Mouse (Mus musculus) liver, embryonic 13.5 days (tissue): ENCODE measurements around the gene Iqschfp. TPM values are rescaled to one million over a fixed set of nuclear protein-coding genes. Genes with fewer than 3 reads are reported as not detected.

Experiments
- ATAC-seq: fragments of 200-750 bp; cut with Nextera tagmentation; 2 replicates; pipeline ENCODE4 v1.8.0; 2017; ENCODE audit warnings: low read depth, mild to moderate bottlenecking, moderate number of reproducible peaks, moderate library complexity
- DNase-seq: peaks from one replicate; pipeline ENCODE4 v3.0.0; 2022
- H3K27ac ChIP-seq: fragments of 300-500 bp; sonication (generic); 2 replicates; pipeline ENCODE4 v1.5.1; 2015; ENCODE audit warnings: moderate library complexity, mild to moderate bottlenecking, inconsistent platforms
- H3K27me3 ChIP-seq: fragments of 300-500 bp; sonication (generic); 2 replicates; pipeline ENCODE4 v1.6.1; 2015; ENCODE audit warnings: mild to moderate bottlenecking, inconsistent platforms
- H3K36me3 ChIP-seq: fragments of 300-500 bp; sonication (generic); 2 replicates; pipeline ENCODE4 v1.6.1; 2015; ENCODE audit warnings: mild to moderate bottlenecking, inconsistent platforms
- H3K4me1 ChIP-seq: fragments of 300-500 bp; sonication (generic); replicated peaks from 2 replicates; pipeline ENCODE4 v1.6.1; 2015; ENCODE audit warnings: inconsistent platforms
- H3K4me2 ChIP-seq: fragments of 300-500 bp; sonication (generic); 2 replicates; pipeline ENCODE4 v1.6.1; 2015; ENCODE audit warnings: inconsistent platforms, mild to moderate bottlenecking, moderate library complexity
- H3K4me3 ChIP-seq: fragments of 300-500 bp; sonication (generic); replicated peaks from 2 replicates; pipeline ENCODE4 v1.5.1; 2015; ENCODE audit warnings: mild to moderate bottlenecking, inconsistent platforms
- H3K9ac ChIP-seq: fragments of 300-500 bp; sonication (generic); 2 replicates; pipeline ENCODE4 v1.6.1; 2015; ENCODE audit warnings: mild to moderate bottlenecking, inconsistent platforms
- H3K9me3 ChIP-seq: fragments of 300-500 bp; sonication (generic); replicated peaks from 2 replicates; pipeline ENCODE4 v1.6.1; 2016; ENCODE audit warnings: inconsistent platforms
- WGBS: fragments of 180-500 bp; shearing (Covaris S2); methylation state at CpG from one replicate; pipeline ENCODE4 v1.1.7; 2015; ENCODE audit not compliant: insufficient replicate concordance; 5-methylcytosine and 5-hydroxymethylcytosine counted together
- polyA plus RNA-seq: library from polyadenylated mRNA; unstranded; fragments of >200 nt; fragmentation: Nextera tagmentation; extraction: Ambion mirVana; gene quantifications from 2 replicates; pipeline ENCODE4 v1.2.1, GENCODE M21; 2015

Iqschfp gene
- polyA plus RNA-seq, 1 experiment from 2014 or later, result not detected

- Histone ChIP-seq H3K4me3 (no peak overlapping the region), H3K27ac (no peak overlapping the region), H3K9me3 (no peaks in the 10 kb centered on the region), H3K36me3 (no peaks in the 10 kb centered on the region), H3K27me3 (no peaks in the 10 kb centered on the region), H3K4me1 (peaks cover 5% of the 10 kb centered on the region; the same call in 1 of the 2 replicates), H3K4me2 (no peak overlapping the region), H3K9ac (no peak overlapping the region)
- WGBS, result 81% methylated on average over 4 of the region's 4 CpGs
- DNase-seq (no peak), ATAC-seq (no peak)
Measured at GRCm38 (mm10) chr3:68596938-68597337, 704.9 kb downstream of the Iqschfp start.

DNA sequence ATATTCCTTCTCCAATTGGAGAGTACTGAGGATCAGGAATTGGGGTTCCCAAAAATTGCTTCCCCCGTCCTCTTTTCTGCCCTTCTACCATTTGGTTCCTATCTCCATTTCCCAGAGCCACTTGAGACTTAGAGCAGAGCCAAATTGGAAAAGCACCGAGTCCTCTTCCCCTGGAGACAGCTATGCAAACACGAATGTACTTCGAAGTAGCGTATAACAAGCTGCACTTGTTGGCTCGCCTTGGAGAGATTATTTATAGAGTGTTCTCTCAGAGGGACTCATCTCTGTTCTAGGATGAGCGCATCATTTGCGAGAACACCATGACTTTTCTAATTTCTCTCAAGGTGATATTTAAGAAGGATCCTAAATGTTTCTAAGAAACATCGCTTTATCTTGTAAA lies 710.9 kb downstream of the Iqschfp start:
- 77% methylated on average over 9 of the region's 9 CpGs for WGBS
- no peak overlapping the region for H3K4me3 ChIP-seq
- no peak overlapping the region for H3K9ac ChIP-seq
- no peaks in the 10 kb centered on the region for H3K36me3 ChIP-seq
- H3K4me1 ChIP-seq, result no peaks in the 10 kb centered on the region
- H3K4me2 ChIP-seq, result no peak overlapping the region
- H3K27ac ChIP-seq, result no peak overlapping the region
- no peaks in the 10 kb centered on the region for H3K9me3 ChIP-seq
- no peak for DNase-seq
- ATAC-seq, result no peak
- H3K27me3 ChIP-seq, result no peaks in the 10 kb centered on the region

DNA sequence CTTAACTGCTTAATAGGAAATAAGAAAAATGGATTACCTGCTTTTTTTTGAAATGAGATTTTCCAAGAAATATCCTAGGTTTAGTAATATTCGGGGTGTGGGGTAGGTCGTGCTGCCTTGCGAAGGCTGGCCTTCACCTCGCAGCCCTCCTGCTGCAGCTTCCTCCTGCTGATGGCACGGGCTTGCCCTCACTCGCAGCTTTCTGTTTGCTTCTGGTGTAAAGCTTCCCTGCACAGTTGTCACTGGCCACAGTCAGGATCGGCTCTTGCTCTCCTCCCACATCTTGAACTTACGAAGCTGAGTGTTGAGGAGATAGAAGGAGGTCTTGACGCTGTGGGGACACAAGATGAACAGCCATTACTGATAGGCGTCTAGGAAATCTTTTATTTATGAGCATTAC lies 712.4 kb downstream of the Iqschfp start:
- Histone ChIP-seq H3K27ac (no peak overlapping the region), H3K4me2 (no peak overlapping the region), H3K36me3 (no peaks in the 10 kb centered on the region), H3K4me3 (no peak overlapping the region), H3K9ac (no peak overlapping the region), H3K27me3 (no peaks in the 10 kb centered on the region), H3K9me3 (no peaks in the 10 kb centered on the region), H3K4me1 (no peaks in the 10 kb centered on the region)
- DNase-seq, result no peak
- ATAC-seq, result no peak
- WGBS, result 63% methylated on average over 10 of the region's 10 CpGs

- Histone ChIP-seq H3K4me2 (no peak overlapping the region), H3K4me1 (no peaks in the 10 kb centered on the region), H3K27me3 (no peaks in the 10 kb centered on the region), H3K9me3 (no peaks in the 10 kb centered on the region), H3K27ac (no peak overlapping the region), H3K9ac (no peak overlapping the region), H3K36me3 (no peaks in the 10 kb centered on the region), H3K4me3 (no peak overlapping the region)
- WGBS, result 77% methylated on average over 10 of the region's 10 CpGs
- no peak for ATAC-seq
- DNase-seq, result no peak
Measured at GRCm38 (mm10) chr3:68604962-68605361, 712.9 kb downstream of the Iqschfp start.

GRCm38 (mm10) chr3:68605942-68606603 lies 714.0 kb downstream of the Iqschfp start:
- no peak overlapping the region for H3K27ac ChIP-seq
- 68% methylated on average over 7 of the region's 7 CpGs for WGBS
- no peaks in the 10 kb centered on the region for H3K36me3 ChIP-seq
- H3K9ac ChIP-seq, result no peak overlapping the region
- no peak for DNase-seq
- no peaks in the 10 kb centered on the region for H3K4me1 ChIP-seq
- H3K27me3 ChIP-seq, result no peaks in the 10 kb centered on the region
- H3K9me3 ChIP-seq, result no peaks in the 10 kb centered on the region
- H3K4me3 ChIP-seq, result no peak overlapping the region
- H3K4me2 ChIP-seq, result no peak overlapping the region
- no peak for ATAC-seq

DNA sequence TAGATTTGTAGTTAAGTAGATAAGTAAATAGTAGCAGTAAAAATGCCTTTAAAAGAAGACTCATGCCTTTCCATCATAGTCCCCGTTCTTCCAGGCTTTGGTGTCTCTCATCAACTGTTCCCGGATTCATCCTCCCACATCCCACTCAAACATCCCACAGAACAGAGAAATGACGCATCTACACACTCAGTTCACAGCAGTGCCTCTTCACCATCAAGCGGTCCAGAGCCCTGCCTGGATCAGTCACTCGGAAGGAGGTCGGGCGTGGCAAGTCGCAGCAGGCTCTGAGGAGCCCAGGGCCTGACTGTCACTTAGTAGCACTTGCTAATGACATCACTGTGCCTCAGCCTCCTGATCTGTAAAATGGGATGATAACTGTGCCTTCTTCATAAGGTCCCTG lies 714.7 kb downstream of the Iqschfp start:
- no peaks in the 10 kb centered on the region for H3K4me1 ChIP-seq
- WGBS, result 83% methylated on average over 8 of the region's 8 CpGs
- no peaks in the 10 kb centered on the region for H3K36me3 ChIP-seq

DNA sequence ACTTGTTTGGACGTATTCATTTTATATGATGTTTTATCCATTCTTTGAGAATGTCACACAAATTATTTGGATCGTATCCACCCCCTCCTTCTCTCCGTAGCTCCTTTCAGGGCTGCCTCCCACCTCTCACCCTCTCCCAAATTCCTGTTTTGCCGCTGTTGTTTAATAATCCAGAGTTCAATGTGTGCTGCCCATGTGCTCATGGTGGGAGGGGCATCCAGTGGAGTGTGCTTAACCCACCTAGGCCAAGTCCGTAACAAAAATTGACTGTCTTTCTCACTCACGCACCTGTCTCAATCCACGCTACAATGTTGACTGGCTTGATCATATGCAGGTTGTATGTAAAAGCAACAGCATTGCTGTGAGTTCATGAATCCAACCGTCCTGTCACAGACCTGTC lies 715.3 kb downstream of the Iqschfp start:
- Histone ChIP-seq H3K9ac (no peak overlapping the region), H3K4me2 (no peak overlapping the region), H3K27ac (no peak overlapping the region), H3K27me3 (no peaks in the 10 kb centered on the region), H3K36me3 (no peaks in the 10 kb centered on the region), H3K4me1 (no peaks in the 10 kb centered on the region), H3K9me3 (no peaks in the 10 kb centered on the region), H3K4me3 (no peak overlapping the region)
- no peak for ATAC-seq
- DNase-seq, result no peak
- 72% methylated on average over 8 of the region's 8 CpGs for WGBS

More for the DNA sequence above, 714.7 kb downstream of the Iqschfp start:
- Histone ChIP-seq H3K27me3 (no peaks in the 10 kb centered on the region), H3K9ac (no peak overlapping the region), H3K27ac (no peak overlapping the region), H3K9me3 (no peaks in the 10 kb centered on the region), H3K4me3 (no peak overlapping the region), H3K4me2 (no peak overlapping the region)
- DNase-seq, result no peak
- no peak for ATAC-seq

- H3K4me3 ChIP-seq, result no peak overlapping the region
- WGBS, result 79% methylated on average over 19 of the region's 19 CpGs
Measured at GRCm38 (mm10) chr3:68608848-68609497, 716.9 kb downstream of the Iqschfp start.

DNA sequence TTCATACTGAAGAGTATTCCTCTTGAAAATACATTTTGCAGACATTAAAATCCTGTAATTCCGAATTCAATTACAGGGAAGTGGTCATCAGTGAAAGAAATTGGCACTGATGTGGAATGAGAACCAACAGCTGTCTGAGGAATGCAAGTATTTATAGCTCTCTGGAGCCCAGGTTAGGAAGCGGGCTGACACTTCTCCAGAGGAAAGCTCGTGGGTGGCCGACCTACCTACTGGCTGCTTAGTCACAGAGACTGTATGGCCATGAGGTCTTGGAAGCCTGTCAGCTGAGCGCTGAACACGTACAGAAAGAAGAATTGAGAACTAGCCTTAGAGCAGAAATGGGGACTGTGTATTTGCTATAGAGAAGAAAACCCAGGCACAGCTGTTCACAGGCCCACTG lies 718.0 kb downstream of the Iqschfp start:
- ATAC-seq, result no peak

More at GRCm38 (mm10) chr3:68608848-68609497, 716.9 kb downstream of the Iqschfp start:
- DNase-seq (no peak), ATAC-seq (no peak)
- no peaks in the 10 kb centered on the region for H3K27me3 ChIP-seq
- no peaks in the 10 kb centered on the region for H3K9me3 ChIP-seq
- no peaks in the 10 kb centered on the region for H3K4me1 ChIP-seq
- H3K36me3 ChIP-seq, result no peaks in the 10 kb centered on the region
- no peak overlapping the region for H3K4me2 ChIP-seq
- H3K27ac ChIP-seq, result no peak overlapping the region
- no peak overlapping the region for H3K9ac ChIP-seq

DNA sequence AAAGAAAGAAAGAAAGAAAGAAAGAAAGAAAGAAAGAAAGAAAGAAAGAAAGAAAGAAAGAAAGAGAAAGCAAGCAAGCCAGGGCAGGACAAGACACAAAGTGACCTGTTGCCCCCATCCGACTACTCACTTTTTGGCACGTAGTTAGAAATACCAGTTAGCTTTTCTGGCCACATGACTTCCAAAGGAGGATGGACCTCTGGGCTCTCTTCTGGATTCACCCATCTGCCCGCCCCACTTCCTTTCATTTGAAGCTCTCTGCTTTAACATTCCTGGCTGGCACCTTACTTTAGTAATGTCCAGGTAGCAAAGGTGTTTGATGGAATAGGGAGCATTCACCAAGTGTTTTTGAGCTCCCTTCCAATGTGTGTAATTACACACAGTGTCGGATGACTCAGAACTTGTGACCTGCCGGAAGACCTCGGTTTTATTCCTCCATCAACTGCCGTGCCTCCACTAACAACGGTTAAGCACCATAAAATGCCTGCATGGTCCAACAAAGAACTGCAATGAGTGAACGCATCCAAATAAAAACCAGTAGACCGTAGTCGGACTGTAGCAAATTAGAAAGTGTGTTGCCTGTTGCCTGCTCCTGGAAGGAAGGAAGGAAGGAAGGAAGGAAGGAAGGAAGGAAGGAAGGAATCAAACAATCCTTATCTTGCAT lies 718.7 kb downstream of the Iqschfp start:
- no peak for ATAC-seq
- Histone ChIP-seq H3K9me3 (no peaks in the 10 kb centered on the region), H3K9ac (no peak overlapping the region), H3K36me3 (no peaks in the 10 kb centered on the region), H3K4me3 (no peak overlapping the region), H3K4me2 (no peak overlapping the region), H3K27me3 (no peaks in the 10 kb centered on the region), H3K4me1 (peaks cover 2% of the 10 kb centered on the region), H3K27ac (no peak overlapping the region)
- WGBS, result 79% methylated on average over 11 of the region's 11 CpGs
- no peak for DNase-seq

More for the DNA sequence above, 718.0 kb downstream of the Iqschfp start:
- Histone ChIP-seq H3K4me2 (no peak overlapping the region), H3K4me1 (no peaks in the 10 kb centered on the region), H3K9me3 (no peaks in the 10 kb centered on the region), H3K4me3 (no peak overlapping the region), H3K27ac (no peak overlapping the region), H3K27me3 (no peaks in the 10 kb centered on the region), H3K36me3 (no peaks in the 10 kb centered on the region), H3K9ac (no peak overlapping the region)
- 62% methylated on average over 6 of the region's 6 CpGs for WGBS
- DNase-seq, result no peak

- ATAC-seq (no peak), DNase-seq (no peak)
- Histone ChIP-seq H3K4me2 (no peak overlapping the region), H3K4me3 (no peak overlapping the region), H3K27ac (no peak overlapping the region), H3K4me1 (peaks cover 11% of the 10 kb centered on the region), H3K36me3 (no peaks in the 10 kb centered on the region), H3K27me3 (no peaks in the 10 kb centered on the region), H3K9me3 (no peaks in the 10 kb centered on the region), H3K9ac (no peak overlapping the region)
- 51% methylated on average over 10 of the region's 10 CpGs for WGBS
Measured at GRCm38 (mm10) chr3:68615042-68615810, 723.2 kb downstream of the Iqschfp start.
